Mouse (Mus musculus) bone marrow, adult 2 months (tissue): Measurements from ENCODE around the gene Cfdp1. TPM values are rescaled to one million over a fixed set of nuclear protein-coding genes. Genes with fewer than 3 reads are reported as not detected.

Experiments used
- H3K27ac ChIP-seq: fragments of 200-500 bp; 2 replicates; pipeline ENCODE4 v1.5.1; 2012; ENCODE audit warnings: low read depth, mild to moderate bottlenecking, control low read depth, inconsistent platforms, low read length; ENCODE audit not compliant: control insufficient read depth, poor library complexity, insufficient read depth
- H3K4me1 ChIP-seq: fragments of 200-500 bp; 2 replicates; pipeline ENCODE4 v1.6.1; 2011; ENCODE audit warnings: low read length; ENCODE audit not compliant: control insufficient read depth, insufficient read depth
- H3K4me3 ChIP-seq: fragments of 200-500 bp; replicated peaks from 2 replicates; pipeline ENCODE3; 2011; ENCODE audit warnings: mild to moderate bottlenecking, low read depth, low read length, control low read depth; ENCODE audit not compliant: control insufficient read depth
- CTCF ChIP-seq: fragments of 200-500 bp; IDR thresholded peaks from 2 replicates; pipeline ENCODE4 v1.5.1; 2011; ENCODE audit warnings: low read length, control low read depth; ENCODE audit not compliant: control insufficient read depth, insufficient read depth
- POLR2A ChIP-seq: fragments of 200-500 bp; IDR thresholded peaks from 2 replicates; pipeline ENCODE4 v1.6.1; 2011; ENCODE audit warnings: low read depth, mild to moderate bottlenecking, control low read depth, low read length, borderline replicate concordance; ENCODE audit not compliant: control insufficient read depth
- WGBS: fragments of 180-500 bp; shearing (Covaris S2); methylation state at CpG from one replicate; pipeline ENCODE4 v1.1.7; 2018; 5-methylcytosine and 5-hydroxymethylcytosine counted together
- polyA plus RNA-seq: library from polyadenylated mRNA; stranded (reverse); fragments of >200 nt; gene quantifications from 2 replicates; pipeline ENCODE4 v1.2.4, GENCODE M21; 2011; ENCODE audit warnings: low replicate concordance; ENCODE audit not compliant: missing spikeins, insufficient read depth, insufficient read length

Cfdp1 gene
- polyA plus RNA-seq, 1 experiment = 116 TPM

GRCm38 (mm10) chr8:111765616-111766015 is 88.5 kb downstream of the Cfdp1 start:
- WGBS = 87% methylated on average over 4 of the region's 4 CpGs
- Histone ChIP-seq H3K4me3 (no peak overlapping the region), H3K4me1 (no peaks in the 10 kb centered on the region), H3K27ac (no peak overlapping the region)
- TF ChIP-seq POLR2A (no peak), CTCF (no peak)

GRCm38 (mm10) chr8:111765096-111765495 is 89.0 kb downstream of the Cfdp1 start:
- TF ChIP-seq CTCF (no peak), POLR2A (no peak)
- H3K27ac ChIP-seq = no peak overlapping the region
- WGBS = 91% methylated on average over 9 of the region's 9 CpGs
- H3K4me1 ChIP-seq = no peaks in the 10 kb centered on the region
- no peak overlapping the region for H3K4me3 ChIP-seq

DNA sequence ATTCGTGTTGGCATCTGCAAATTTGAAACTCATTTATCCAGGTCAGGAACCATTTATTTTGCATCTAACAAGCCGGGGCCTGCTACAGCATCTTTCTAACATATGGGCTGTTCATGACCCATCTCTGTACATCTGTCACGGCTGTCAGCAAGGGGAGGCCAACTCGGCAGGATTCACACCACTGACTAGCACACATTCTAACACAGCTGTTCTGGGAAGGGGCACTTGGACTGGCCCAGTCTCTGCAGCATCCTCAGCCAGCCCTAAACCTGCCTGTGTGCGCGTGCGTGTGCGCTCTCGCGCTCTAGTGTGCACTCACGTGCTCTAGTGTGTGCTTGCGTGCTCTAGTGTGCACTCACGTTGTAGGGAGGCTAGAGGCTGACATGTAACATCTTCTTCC is 93.4 kb downstream of the Cfdp1 start:
- 86% methylated on average over 13 of the region's 13 CpGs for WGBS
- no peak for TF ChIP-seq CTCF
- H3K4me1 ChIP-seq = no peaks in the 10 kb centered on the region
- H3K4me3 ChIP-seq = no peak overlapping the region
- H3K27ac ChIP-seq = no peak overlapping the region

GRCm38 (mm10) chr8:111758817-111759216 is 95.3 kb downstream of the Cfdp1 start:
- TF ChIP-seq POLR2A = no peak
- TF ChIP-seq CTCF = no peak
- H3K4me3 ChIP-seq = no peak overlapping the region
- 82% methylated on average over 5 of the region's 5 CpGs for WGBS
- no peaks in the 10 kb centered on the region for H3K4me1 ChIP-seq
- H3K27ac ChIP-seq = no peak overlapping the region

GRCm38 (mm10) chr8:111757599-111757998 is 96.5 kb downstream of the Cfdp1 start:
- TF ChIP-seq CTCF (no peak), POLR2A (no peak)
- H3K4me1 ChIP-seq = no peaks in the 10 kb centered on the region
- no peak overlapping the region for H3K4me3 ChIP-seq
- WGBS = 80% methylated on average over 9 of the region's 9 CpGs
- no peak overlapping the region for H3K27ac ChIP-seq

DNA sequence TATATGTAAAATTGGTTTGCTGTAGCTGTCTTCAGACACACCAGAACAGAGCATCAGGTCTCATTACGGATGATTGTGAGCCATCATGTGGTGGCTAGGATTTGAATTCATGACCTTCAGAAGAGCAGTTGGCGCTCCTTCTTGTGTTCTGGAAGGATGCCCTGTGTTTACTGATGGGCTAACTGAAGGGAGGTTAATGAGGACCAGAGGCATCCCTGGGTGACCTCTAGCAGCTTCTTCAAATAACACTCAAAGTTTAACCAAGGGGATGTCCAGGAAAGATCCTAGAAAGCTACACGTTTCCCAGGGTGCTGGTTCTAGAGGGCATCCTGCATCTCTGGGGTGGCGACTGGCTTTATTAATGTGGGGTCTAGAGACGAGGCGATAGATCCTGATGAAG is 99.4 kb downstream of the Cfdp1 start:
- no peak for TF ChIP-seq POLR2A
- no peak for TF ChIP-seq CTCF
- H3K27ac ChIP-seq = no peak overlapping the region
- WGBS = 78% methylated on average over 6 of the region's 6 CpGs
- no peaks in the 10 kb centered on the region for H3K4me1 ChIP-seq
- no peak overlapping the region for H3K4me3 ChIP-seq

- H3K27ac ChIP-seq = no peak overlapping the region
- TF ChIP-seq POLR2A (no peak), CTCF (no peak)
- 41% methylated on average over 2 of the region's 2 CpGs for WGBS
- no peak overlapping the region for H3K4me3 ChIP-seq
- no peaks in the 10 kb centered on the region for H3K4me1 ChIP-seq
Observed at GRCm38 (mm10) chr8:111754088-111754487, 100.0 kb downstream of the Cfdp1 start.

- Histone ChIP-seq H3K27ac (no peak overlapping the region), H3K4me3 (no peak overlapping the region), H3K4me1 (no peaks in the 10 kb centered on the region)
- TF ChIP-seq POLR2A = no peak
- no peak for TF ChIP-seq CTCF
- 23% methylated on average over 6 of the region's 6 CpGs for WGBS
Observed at GRCm38 (mm10) chr8:111748766-111749165, 105.3 kb downstream of the Cfdp1 start.

- Histone ChIP-seq H3K4me3 (no peak overlapping the region), H3K27ac (no peak overlapping the region), H3K4me1 (no peaks in the 10 kb centered on the region)
- TF ChIP-seq POLR2A (no peak), CTCF (no peak)
- 76% methylated on average over 8 of the region's 8 CpGs for WGBS
Observed at GRCm38 (mm10) chr8:111747866-111748649, 106.0 kb downstream of the Cfdp1 start.
